Mouse (Mus musculus) CH12.LX (cell line): ENCODE measurements around the gene Matk. TPM values are rescaled to one million over a fixed set of nuclear protein-coding genes. Genes with fewer than 3 reads are reported as not detected.
"Not testable (repeated sequence)": the region's sequence is repeated elsewhere in the genome, so short reads cannot be mapped to it uniquely, and the experiment has no call there.

ENCODE experiments used
- DNase-seq: peaks from one replicate; pipeline ENCODE4 v3.0.0-alpha.2; 2013; ENCODE audit errors: extremely low read depth
- H3K27ac ChIP-seq: 2 replicates; pipeline ENCODE4 v1.5.1; 2012; ENCODE audit warnings: low read depth, mild to moderate bottlenecking, control low read depth, moderate library complexity; ENCODE audit not compliant: insufficient read depth
- H3K27me3 ChIP-seq: replicated peaks from 2 replicates; pipeline ENCODE3; 2012; ENCODE audit warnings: inconsistent platforms
- H3K36me3 ChIP-seq, 2 experiments: replicated peaks in 1 of 2; 2 replicates each; pipeline versions ENCODE3 to v1.6.1; 2012; ENCODE audit warnings: inconsistent platforms in 1 of 2, low read length in 1 of 2, mild to moderate bottlenecking in 1 of 2, mixed read lengths in 1 of 2, moderate library complexity in 1 of 2; ENCODE audit not compliant: control insufficient read depth in 1 of 2, insufficient read depth in 1 of 2
- H3K4me1 ChIP-seq, 2 experiments: 2 replicates each; pipeline ENCODE4 v1.6.1; 2012; ENCODE audit warnings: inconsistent platforms in 1 of 2, moderate library complexity in 1 of 2; ENCODE audit not compliant: insufficient read depth in 2 of 2, control insufficient read depth in 1 of 2
- H3K4me2 ChIP-seq: 2 replicates; pipeline ENCODE4 v1.6.1; 2012; ENCODE audit warnings: low read depth, mild to moderate bottlenecking, control low read depth; ENCODE audit not compliant: poor library complexity, insufficient read depth, severe bottlenecking
- H3K4me3 ChIP-seq, 3 experiments: fragments of 150-350 bp in 1 of 3; sonication (generic) in 1 of 3; replicated peaks in 1 of 3; 2 replicates each; pipeline versions ENCODE3 to v1.5.1; 2011 to 2012; ENCODE audit warnings: low read depth in 2 of 3, low read length in 2 of 3, mild to moderate bottlenecking in 2 of 3, moderate library complexity in 2 of 3, control low read depth in 1 of 3, improper control_type of control experiment in 1 of 3, inconsistent platforms in 1 of 3, mixed read lengths in 1 of 3; ENCODE audit not compliant: poor library complexity in 1 of 3
- H3K79me2 ChIP-seq: replicated peaks from 2 replicates; pipeline ENCODE4 v1.6.1; 2012; ENCODE audit warnings: mild to moderate bottlenecking, moderate library complexity; ENCODE audit not compliant: control insufficient read depth, poor library complexity, insufficient read depth, severe bottlenecking; ENCODE audit errors: extremely low read depth
- H3K9ac ChIP-seq: 2 replicates; pipeline ENCODE4 v1.6.1; 2012; ENCODE audit warnings: low read depth, mild to moderate bottlenecking, control low read depth, moderate library complexity; ENCODE audit not compliant: insufficient read depth
- H3K9me3 ChIP-seq: replicated peaks from 2 replicates; pipeline ENCODE3; 2012; ENCODE audit warnings: low read length, inconsistent platforms, mixed read lengths
- BHLHE40 ChIP-seq: IDR thresholded peaks from 2 replicates; pipeline ENCODE4 v1.6.1; 2011; ENCODE audit warnings: mild to moderate bottlenecking, low read depth, low read length, improper control_type of control experiment
- CTCF ChIP-seq, 2 experiments: IDR thresholded peaks in 1 of 2; conservative IDR thresholded peaks in 1 of 2; 2 replicates each; pipeline ENCODE4 v1.5.1; 2011 to 2012; ENCODE audit warnings: low read depth in 2 of 2, low read length in 2 of 2, improper control_type of control experiment in 1 of 2, inconsistent platforms in 1 of 2, mild to moderate bottlenecking in 1 of 2, moderate library complexity in 1 of 2
- HCFC1 ChIP-seq: IDR thresholded peaks from 2 replicates; pipeline ENCODE4 v1.6.1; 2012; ENCODE audit warnings: low read depth, mild to moderate bottlenecking, inconsistent platforms, low read length, improper control_type of control experiment
- JUN ChIP-seq: IDR thresholded peaks from 2 replicates; pipeline ENCODE4 v1.6.1; 2011; ENCODE audit warnings: low read depth, mild to moderate bottlenecking, low read length, improper control_type of control experiment, moderate library complexity; ENCODE audit not compliant: insufficient read depth
- KAT2A ChIP-seq: IDR thresholded peaks from 2 replicates; pipeline ENCODE4 v1.6.1; 2012; ENCODE audit warnings: low read length, improper control_type of control experiment, inconsistent platforms; ENCODE audit not compliant: insufficient replicate concordance
- MYC ChIP-seq: IDR thresholded peaks from 2 replicates; pipeline ENCODE4 v1.6.1; 2011; ENCODE audit warnings: low read depth, mild to moderate bottlenecking, improper control_type of control experiment, low read length
- POLR2A ChIP-seq: IDR thresholded peaks from 2 replicates; pipeline ENCODE4 v1.6.1; 2011; ENCODE audit warnings: low read depth, mild to moderate bottlenecking, improper control_type of control experiment, low read length
- RAD21 ChIP-seq: IDR thresholded peaks from 2 replicates; pipeline ENCODE4 v1.6.1; 2011; ENCODE audit warnings: low read depth, mild to moderate bottlenecking, low read length, improper control_type of control experiment, moderate library complexity
- RCOR1 ChIP-seq: conservative IDR thresholded peaks from 2 replicates; pipeline ENCODE4 v1.6.1; 2012; ENCODE audit warnings: low read depth, mild to moderate bottlenecking, inconsistent platforms, low read length, improper control_type of control experiment
- SIN3A ChIP-seq: IDR thresholded peaks from 2 replicates; pipeline ENCODE4 v1.6.1; 2012; ENCODE audit warnings: low read length, improper control_type of control experiment, inconsistent platforms
- SMC3 ChIP-seq: IDR thresholded peaks from 2 replicates; pipeline ENCODE4 v1.6.1; 2011; ENCODE audit warnings: low read depth, low read length, improper control_type of control experiment
- TCF12 ChIP-seq: IDR thresholded peaks from 2 replicates; pipeline ENCODE4 v1.6.1; 2014; ENCODE audit warnings: low read depth, mild to moderate bottlenecking, inconsistent platforms, low read length, improper control_type of control experiment
- USF2 ChIP-seq: conservative IDR thresholded peaks from 2 replicates; pipeline ENCODE4 v1.6.1; 2011; ENCODE audit warnings: low read depth, low read length, improper control_type of control experiment
- ZMIZ1 ChIP-seq: IDR thresholded peaks from 2 replicates; pipeline ENCODE4 v1.6.1; 2012; ENCODE audit warnings: low read depth, mild to moderate bottlenecking, inconsistent platforms, low read length, improper control_type of control experiment
- dilution Hi-C: fragments of 300-500 bp; cut with MboI; formaldehyde crosslinking; loops from 2 replicates; pipeline ENCODE4 v1.14.3; 2020; ENCODE audit warnings: low sequenced_read_pairs; ENCODE audit not compliant: extremely low pct_unique_long_range_greater_than_20kb, extremely low pct_ligation_motif_present
- in situ Hi-C: fragments of 300-500 bp; cut with MboI; formaldehyde crosslinking; loops from 3 replicates; pipeline ENCODE4 v1.14.3; 2019; ENCODE audit warnings: low sequenced_read_pairs, low pct_ligation_motif_present, low pct_unique_long_range_greater_than_20kb, mixed read lengths
- polyA plus RNA-seq: library from polyadenylated mRNA; unstranded; fragments of >175 nt; gene quantifications from 2 replicates; pipeline ENCODE4 v1.2.1, GENCODE M21; 2012; ENCODE audit warnings: low read depth; ENCODE audit not compliant: insufficient read length
- total RNA-seq, 2 experiments: library from RNA; depleted of rRNA; stranded (reverse); fragments of 300-350 nt in 1 of 2; fragments of >200 nt in 1 of 2; gene quantifications; 2 replicates each; pipeline ENCODE4 v1.2.3; 2012 to 2014

Gene Matk
- total and polyA plus RNA-seq, 3 experiments: 2.5 to 5.2 (median 3.9) TPM

GRCm38 (mm10) chr10:81216810-81217209 is 35.9 kb upstream of the Matk start:
- Histone ChIP-seq H3K9me3 (peaks cover 13% of the 10 kb centered on the region), H3K27me3 (peaks cover 11% of the 10 kb centered on the region), H3K4me3 (no peak overlapping the region), H3K79me2 (no peaks in the 10 kb centered on the region), H3K4me1 (peaks cover 0 to 11% of the 10 kb centered on the region in 2 experiments; a peak in 2 of 4 replicates), H3K4me2 (no peak overlapping the region), H3K9ac (no peak overlapping the region), H3K36me3 (no peaks in the 10 kb centered on the region), H3K27ac (no peak overlapping the region)
- dilution Hi-C loops (no loop called here), in situ Hi-C loops (no loop called here)
- DNase-seq: no peak
- TF ChIP-seq ZMIZ1: no peak
- TF ChIP-seq USF2: no peak
- no peak for TF ChIP-seq JUN
- TF ChIP-seq MYC: no peak
- no peak for TF ChIP-seq HCFC1
- TF ChIP-seq TCF12: no peak
- TF ChIP-seq KAT2A: no peak
- no peak for TF ChIP-seq RCOR1
- no peak for TF ChIP-seq POLR2A

GRCm38 (mm10) chr10:81217267-81217666 is 35.5 kb upstream of the Matk start:
- H3K9me3 ChIP-seq: peaks cover 13% of the 10 kb centered on the region
- H3K9ac ChIP-seq, DNase-seq, H3K4me2 ChIP-seq, dilution Hi-C loops, H3K27ac ChIP-seq, in situ Hi-C loops, H3K4me3 ChIP-seq, H3K79me2 ChIP-seq, H3K36me3 ChIP-seq: not testable (repeated sequence)
- H3K27me3 ChIP-seq: peaks cover 11% of the 10 kb centered on the region
- peak; percentile 20 for TF ChIP-seq RAD21
- TF ChIP-seq SMC3: peak; percentile 38
- peak in 1 of 2 experiments; percentile 59; a peak in 2 of 4 replicates for TF ChIP-seq CTCF (conservative IDR thresholded peaks at IDR 0.05 in 1 of 2, IDR thresholded peaks at IDR 0.05 in 1 of 2; ENCODE audit: low read depth in 2 of 2, low read length in 2 of 2)
- peaks cover 0 to 13% of the 10 kb centered on the region in 2 experiments; a peak in 2 of 4 replicates for H3K4me1 ChIP-seq

- dilution Hi-C loops (no loop called here), in situ Hi-C loops (no loop called here)
- Histone ChIP-seq H3K27me3 (peaks cover 11% of the 10 kb centered on the region), H3K27ac (no peak overlapping the region), H3K36me3 (no peaks in the 10 kb centered on the region), H3K4me1 (peaks cover 0 to 13% of the 10 kb centered on the region in 2 experiments; a peak in 2 of 4 replicates), H3K9ac (no peak overlapping the region), H3K4me3 (no peak overlapping the region), H3K79me2 (no peaks in the 10 kb centered on the region), H3K9me3 (peaks cover 13% of the 10 kb centered on the region), H3K4me2 (no peak overlapping the region)
- DNase-seq: no peak
- TF ChIP-seq CTCF (conservative IDR thresholded peaks at IDR 0.05 in 1 of 2, IDR thresholded peaks at IDR 0.05 in 1 of 2; ENCODE audit: low read depth in 2 of 2, low read length in 2 of 2) (peak in 1 of 2 experiments; percentile 39; a peak in 2 of 4 replicates), BHLHE40 (no peak), SMC3 (peak; percentile 7; the same call in 1 of the 2 replicates), SIN3A (no peak)
These were observed 34.8 kb upstream of the Matk start for GRCm38 (mm10) chr10:81217964-81218363.
